Mouse (Mus musculus): ENCODE data around the gene Ccdc88c. TPM values are rescaled to one million over a fixed set of nuclear protein-coding genes. Genes with fewer than 3 reads are reported as not detected.

The Ccdc88c gene
- polyA plus RNA-seq, 1 experiment from 2014 or later: 18.8 TPM

DNA sequence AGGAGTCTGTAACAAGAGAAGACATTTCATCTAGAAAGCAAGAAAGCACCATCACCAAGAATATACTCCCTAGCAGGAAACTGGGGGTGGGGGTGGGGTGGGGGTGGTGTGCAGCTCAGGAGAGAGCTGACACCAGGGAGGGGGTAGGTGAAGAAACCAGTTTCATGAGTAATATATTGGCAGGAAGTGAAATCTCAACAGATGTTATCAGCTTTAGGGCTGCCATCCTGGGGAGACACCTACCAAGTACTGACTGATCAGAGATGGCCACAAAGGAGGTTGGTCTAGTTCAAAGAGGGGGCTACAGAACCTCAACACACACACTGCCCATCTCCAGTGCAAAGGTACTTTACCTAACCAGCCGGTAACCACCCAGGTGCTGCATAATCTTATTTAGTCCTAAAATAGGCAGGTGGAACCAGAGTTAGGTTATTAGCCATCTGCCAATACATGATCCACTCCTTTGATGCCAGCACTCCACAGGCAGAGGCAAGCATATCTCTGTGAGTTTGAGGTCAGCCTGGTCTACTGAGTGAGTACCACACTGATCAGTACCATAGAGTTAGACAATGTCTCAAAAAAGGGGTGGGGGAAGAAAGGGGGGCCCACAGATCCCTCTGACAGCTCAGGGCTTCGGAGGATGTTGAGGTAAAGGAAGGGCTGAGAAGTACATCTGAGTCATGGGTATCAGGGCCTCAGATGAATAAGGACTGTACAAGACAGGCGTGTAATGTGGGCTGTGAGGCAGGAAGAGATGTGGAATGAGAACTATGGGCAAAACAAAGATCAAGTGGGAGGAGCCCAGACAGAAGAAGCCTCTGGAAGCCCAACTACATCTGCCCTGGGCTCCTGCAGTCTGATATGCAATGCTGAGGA lies 34.5 kb downstream of the Ccdc88c start:
- Histone ChIP-seq H3K27ac (ENCODE audit: low read length) (no peak overlapping the region), H3K4me3 (ENCODE audit: low read length) (no peak overlapping the region), H3K4me2 (ENCODE audit: low read depth, low read length) (no peak overlapping the region), H3K9me3 (ENCODE audit: control insufficient read depth, low read length) (no peaks in the 10 kb centered on the region), H3K4me1 (replicated peaks; ENCODE audit: control insufficient read depth, insufficient read depth, low read length) (peaks cover 23% of the 10 kb centered on the region), H3K36me3 (ENCODE audit: control insufficient read depth, insufficient read depth, low read length) (no peaks in the 10 kb centered on the region), H3K27me3 (ENCODE audit: control insufficient read depth, insufficient read depth, low read depth, low read length) (no peaks in the 10 kb centered on the region), H3K9ac (ENCODE audit: low read length) (no peak overlapping the region)
- no peak for ATAC-seq (ENCODE audit: low read depth)
- 68% methylated on average over 3 of the region's 3 CpGs for WGBS

DNA sequence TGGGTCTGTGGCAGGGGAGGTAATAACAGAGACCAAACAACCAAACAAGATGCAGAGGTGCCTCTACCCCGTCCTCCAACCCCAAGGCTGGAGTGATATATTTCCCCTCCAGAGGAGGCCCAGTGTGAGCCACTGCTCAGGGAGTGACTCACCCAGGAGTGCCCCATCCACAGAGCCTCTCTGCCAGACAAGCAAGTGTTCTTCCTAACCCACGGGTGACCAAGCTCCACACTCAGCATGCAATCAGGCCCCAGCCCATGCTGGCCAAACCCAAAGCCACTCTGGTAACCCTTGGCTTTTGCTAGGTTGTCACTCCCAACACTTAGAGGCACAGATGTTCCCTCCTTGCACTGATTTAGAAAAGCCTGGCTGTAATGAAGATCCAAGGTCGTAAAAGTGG lies 35.7 kb downstream of the Ccdc88c start:
- no peaks in the 10 kb centered on the region for H3K27me3 ChIP-seq (ENCODE audit: control insufficient read depth, insufficient read depth, low read depth, low read length)
- peaks cover 11% of the 10 kb centered on the region for H3K4me1 ChIP-seq (replicated peaks; ENCODE audit: control insufficient read depth, insufficient read depth, low read length)
- 65% methylated on average over 3 of the region's 3 CpGs for WGBS
- H3K27ac ChIP-seq (ENCODE audit: low read length): no peak overlapping the region
- ATAC-seq (ENCODE audit: low read depth): no peak
- no peak overlapping the region for H3K4me3 ChIP-seq (ENCODE audit: low read length)
- H3K4me2 ChIP-seq (ENCODE audit: low read depth, low read length): no peak overlapping the region
- H3K9ac ChIP-seq (ENCODE audit: low read length): no peak overlapping the region
- no peaks in the 10 kb centered on the region for H3K36me3 ChIP-seq (ENCODE audit: control insufficient read depth, insufficient read depth, low read length)
- H3K9me3 ChIP-seq (ENCODE audit: control insufficient read depth, low read length): no peaks in the 10 kb centered on the region

DNA sequence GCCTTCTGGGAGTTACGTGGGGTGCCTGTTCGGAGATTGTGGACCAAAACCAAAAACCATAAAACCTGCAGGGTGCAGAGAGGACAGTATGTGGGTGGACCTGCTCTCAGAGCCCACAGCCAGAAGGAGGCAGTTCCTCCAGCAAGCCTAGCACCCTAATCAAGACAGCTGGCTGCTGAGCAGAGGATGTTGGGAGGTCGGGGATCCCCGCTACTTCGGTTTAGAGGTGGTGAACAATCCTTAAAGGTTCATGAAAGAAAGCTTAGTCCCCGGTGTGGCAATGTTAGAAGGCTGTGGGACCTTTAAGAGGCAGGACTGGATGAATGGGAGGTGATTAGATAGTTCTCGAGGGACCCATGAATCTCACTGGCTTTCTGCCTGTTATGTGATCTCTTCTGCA lies 36.4 kb downstream of the Ccdc88c start:
- 73% methylated on average over 7 of the region's 7 CpGs for WGBS
- no peaks in the 10 kb centered on the region for H3K9me3 ChIP-seq (ENCODE audit: control insufficient read depth, low read length)
- no peak overlapping the region for H3K4me2 ChIP-seq (ENCODE audit: low read depth, low read length)
- no peaks in the 10 kb centered on the region for H3K36me3 ChIP-seq (ENCODE audit: control insufficient read depth, insufficient read depth, low read length)
- no peaks in the 10 kb centered on the region for H3K27me3 ChIP-seq (ENCODE audit: control insufficient read depth, insufficient read depth, low read depth, low read length)
- peaks cover 7% of the 10 kb centered on the region for H3K4me1 ChIP-seq (replicated peaks; ENCODE audit: control insufficient read depth, insufficient read depth, low read length)
- H3K27ac ChIP-seq (ENCODE audit: low read length): no peak overlapping the region
- ATAC-seq (ENCODE audit: low read depth): no peak
- no peak overlapping the region for H3K4me3 ChIP-seq (ENCODE audit: low read length)
- no peak overlapping the region for H3K9ac ChIP-seq (ENCODE audit: low read length)

DNA sequence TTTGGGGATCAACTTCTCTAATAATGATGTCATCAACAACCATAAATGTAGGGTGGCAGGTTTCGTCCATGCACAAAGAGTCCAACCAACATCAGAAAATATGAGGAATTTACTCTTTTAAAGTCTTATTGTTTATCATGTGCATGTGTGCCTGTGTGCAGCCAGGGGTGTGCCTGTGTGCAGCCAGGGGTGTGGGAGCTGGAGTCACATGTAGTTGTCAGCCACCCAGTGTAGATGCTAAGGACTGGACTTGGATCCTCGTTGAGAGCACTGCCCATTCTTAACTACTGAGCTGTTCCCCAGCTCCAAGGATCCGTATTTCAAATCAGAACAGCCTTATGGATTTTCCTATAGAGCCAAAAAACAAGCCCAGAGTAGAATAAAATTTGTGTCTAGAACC lies 37.7 kb downstream of the Ccdc88c start:
- 74% methylated on average over 3 of the region's 3 CpGs for WGBS
- no peaks in the 10 kb centered on the region for H3K36me3 ChIP-seq (ENCODE audit: control insufficient read depth, insufficient read depth, low read length)
- no peak for ATAC-seq (ENCODE audit: low read depth)
- H3K4me1 ChIP-seq (replicated peaks; ENCODE audit: control insufficient read depth, insufficient read depth, low read length): peaks cover 9% of the 10 kb centered on the region
- H3K9me3 ChIP-seq (ENCODE audit: control insufficient read depth, low read length): no peaks in the 10 kb centered on the region
- no peak overlapping the region for H3K4me3 ChIP-seq (ENCODE audit: low read length)
- no peak overlapping the region for H3K27ac ChIP-seq (ENCODE audit: low read length)
- no peak overlapping the region for H3K9ac ChIP-seq (ENCODE audit: low read length)
- no peak overlapping the region for H3K4me2 ChIP-seq (ENCODE audit: low read depth, low read length)
- H3K27me3 ChIP-seq (ENCODE audit: control insufficient read depth, insufficient read depth, low read depth, low read length): no peaks in the 10 kb centered on the region

DNA sequence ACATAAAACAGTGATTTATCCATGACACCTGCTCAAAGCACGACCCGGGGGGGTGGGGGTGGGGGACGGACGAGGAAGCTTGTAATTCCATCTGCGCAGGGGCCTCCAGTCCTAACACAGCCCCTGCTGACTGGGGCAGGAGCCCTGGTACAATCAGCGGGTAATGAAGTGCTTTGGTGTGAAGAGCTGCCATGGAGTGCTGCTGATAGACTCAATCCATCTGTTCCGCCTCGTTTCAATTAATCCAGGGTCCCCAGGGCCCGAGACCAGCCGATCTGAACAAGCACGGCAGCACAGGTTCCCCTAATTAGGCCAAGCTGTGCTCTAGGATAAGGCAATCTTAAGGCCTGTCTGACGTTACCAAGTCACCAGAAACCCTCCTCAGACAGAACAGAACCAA lies 38.6 kb downstream of the Ccdc88c start:
- WGBS: 41% methylated on average over 12 of the region's 12 CpGs
- ATAC-seq (ENCODE audit: low read depth): no peak
- no peak overlapping the region for H3K4me3 ChIP-seq (ENCODE audit: low read length)
- H3K9ac ChIP-seq (ENCODE audit: low read length): no peak overlapping the region
- H3K27me3 ChIP-seq (ENCODE audit: control insufficient read depth, insufficient read depth, low read depth, low read length): no peaks in the 10 kb centered on the region
- no peaks in the 10 kb centered on the region for H3K36me3 ChIP-seq (ENCODE audit: control insufficient read depth, insufficient read depth, low read length)
- H3K4me1 ChIP-seq (replicated peaks; ENCODE audit: control insufficient read depth, insufficient read depth, low read length): peaks cover 12% of the 10 kb centered on the region
- no peak overlapping the region for H3K27ac ChIP-seq (ENCODE audit: low read length)
- no peak overlapping the region for H3K4me2 ChIP-seq (ENCODE audit: low read depth, low read length)
- no peaks in the 10 kb centered on the region for H3K9me3 ChIP-seq (ENCODE audit: control insufficient read depth, low read length)

DNA sequence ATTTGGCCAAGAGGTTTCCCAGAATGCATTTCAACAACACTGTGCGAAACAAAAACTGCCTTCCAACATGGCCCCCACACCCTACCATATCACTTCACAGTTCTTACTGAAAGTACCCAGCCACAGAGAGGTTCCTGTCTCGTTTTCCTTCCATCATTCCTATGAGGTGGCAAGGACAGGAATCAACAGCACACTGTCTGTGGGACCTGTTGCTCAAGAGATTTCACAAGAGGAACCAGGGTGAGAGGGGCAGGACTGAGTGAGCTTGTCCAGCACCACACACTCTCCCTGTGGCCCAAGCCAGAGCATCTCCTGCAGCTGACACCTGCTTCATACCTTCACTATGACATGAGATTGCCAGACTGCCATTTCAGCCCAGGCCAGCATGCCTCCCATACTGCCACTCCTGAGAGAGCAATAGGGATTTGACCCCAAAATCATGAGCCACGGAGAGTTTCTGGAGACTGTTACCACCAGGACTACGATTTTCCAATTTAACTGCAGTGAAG lies 39.0 kb downstream of the Ccdc88c start:
- ATAC-seq (ENCODE audit: low read depth): no peak
- H3K9me3 ChIP-seq (ENCODE audit: control insufficient read depth, low read length): no peaks in the 10 kb centered on the region
- no peak overlapping the region for H3K4me3 ChIP-seq (ENCODE audit: low read length)
- 56% methylated on average over 4 of the region's 4 CpGs for WGBS
- no peak overlapping the region for H3K4me2 ChIP-seq (ENCODE audit: low read depth, low read length)
- no peak overlapping the region for H3K27ac ChIP-seq (ENCODE audit: low read length)
- H3K36me3 ChIP-seq (ENCODE audit: control insufficient read depth, insufficient read depth, low read length): no peaks in the 10 kb centered on the region
- H3K9ac ChIP-seq (ENCODE audit: low read length): no peak overlapping the region
- no peaks in the 10 kb centered on the region for H3K27me3 ChIP-seq (ENCODE audit: control insufficient read depth, insufficient read depth, low read depth, low read length)
- peaks cover 15% of the 10 kb centered on the region for H3K4me1 ChIP-seq (replicated peaks; ENCODE audit: control insufficient read depth, insufficient read depth, low read length)

DNA sequence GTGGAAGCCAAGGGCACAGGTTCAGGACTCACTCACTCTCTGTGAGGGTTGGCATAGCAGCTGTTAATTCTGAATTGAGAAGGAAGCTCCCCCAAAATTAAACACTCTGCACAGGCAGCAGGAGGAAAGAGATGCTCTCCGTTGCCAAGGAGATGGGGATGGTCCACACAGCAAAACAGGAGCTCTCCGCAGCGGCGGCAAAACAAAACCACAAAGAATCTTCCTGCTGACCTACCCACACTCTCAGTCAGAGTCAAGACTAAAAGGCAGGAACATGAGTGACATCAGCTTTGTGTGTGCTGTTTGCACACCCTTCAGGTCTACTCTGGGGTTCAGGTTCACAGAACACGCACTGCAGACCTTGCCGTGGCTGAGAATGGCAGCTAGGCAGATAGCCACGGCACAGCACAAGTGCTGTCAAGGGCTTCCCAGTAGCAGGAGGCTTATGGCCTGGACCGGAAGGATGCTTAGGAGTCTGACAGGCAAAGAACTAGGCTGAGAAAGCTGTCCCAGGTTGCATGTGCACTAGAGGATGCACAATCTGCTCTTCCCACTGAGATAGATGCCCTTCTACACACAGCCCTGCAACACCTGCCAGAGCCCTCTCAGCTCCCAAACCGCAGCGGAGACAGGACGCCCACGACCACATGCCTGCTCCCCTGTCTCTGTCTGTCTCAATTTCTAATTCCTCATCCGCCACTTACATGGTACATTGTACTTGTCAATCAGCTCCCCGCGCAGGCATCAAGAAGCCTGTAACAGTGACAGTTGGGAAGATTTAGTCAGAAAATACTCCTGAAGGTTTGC lies 40.3 kb downstream of the Ccdc88c start:
- no peaks in the 10 kb centered on the region for H3K36me3 ChIP-seq (ENCODE audit: control insufficient read depth, insufficient read depth, low read length)
- H3K9me3 ChIP-seq (ENCODE audit: control insufficient read depth, low read length): no peaks in the 10 kb centered on the region
- H3K27ac ChIP-seq (ENCODE audit: low read length): no peak overlapping the region
- H3K4me2 ChIP-seq (ENCODE audit: low read depth, low read length): no peak overlapping the region
- H3K27me3 ChIP-seq (ENCODE audit: control insufficient read depth, insufficient read depth, low read depth, low read length): no peaks in the 10 kb centered on the region
- H3K9ac ChIP-seq (ENCODE audit: low read length): no peak overlapping the region
- 77% methylated on average over 15 of the region's 15 CpGs for WGBS
- no peak for ATAC-seq (ENCODE audit: low read depth)
- H3K4me3 ChIP-seq (ENCODE audit: low read length): no peak overlapping the region
- peaks cover 15% of the 10 kb centered on the region for H3K4me1 ChIP-seq (replicated peaks; ENCODE audit: control insufficient read depth, insufficient read depth, low read length)

DNA sequence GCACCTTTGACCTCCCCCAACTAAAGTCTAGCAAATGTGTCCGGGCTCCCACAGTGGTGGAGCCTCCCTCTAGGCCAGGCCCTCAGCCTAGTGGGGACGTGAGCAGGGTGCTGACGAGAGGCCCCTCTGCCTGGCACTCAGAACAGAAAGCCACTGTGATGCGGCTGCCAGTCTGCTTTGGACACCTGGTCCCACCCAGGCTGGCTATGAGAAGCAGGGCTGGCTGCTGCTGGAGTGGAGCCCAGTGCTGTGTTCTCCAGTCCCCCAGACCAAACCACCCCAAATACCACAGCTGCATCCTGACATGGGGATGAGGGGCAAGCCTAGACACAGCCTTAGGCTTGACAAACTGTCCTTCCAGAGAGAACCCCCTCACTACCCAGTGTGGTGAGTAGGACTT lies 42.4 kb downstream of the Ccdc88c start:
- H3K9ac ChIP-seq (ENCODE audit: low read length): no peak overlapping the region
- H3K4me1 ChIP-seq (replicated peaks; ENCODE audit: control insufficient read depth, insufficient read depth, low read length): peaks cover 29% of the 10 kb centered on the region
- no peaks in the 10 kb centered on the region for H3K9me3 ChIP-seq (ENCODE audit: control insufficient read depth, low read length)
- H3K27ac ChIP-seq (ENCODE audit: low read length): peak overlapping the region; percentile 23; the same call in 1 of the 2 replicates
- H3K36me3 ChIP-seq (ENCODE audit: control insufficient read depth, insufficient read depth, low read length): no peaks in the 10 kb centered on the region
- no peak overlapping the region for H3K4me2 ChIP-seq (ENCODE audit: low read depth, low read length)
- H3K27me3 ChIP-seq (ENCODE audit: control insufficient read depth, insufficient read depth, low read depth, low read length): no peaks in the 10 kb centered on the region
- 0 out of 2 replicates have a peak, but pooled peaks have one; percentile 20 for ATAC-seq (ENCODE audit: low read depth)
- 42% methylated on average over 4 of the region's 4 CpGs for WGBS
- H3K4me3 ChIP-seq (ENCODE audit: low read length): no peak overlapping the region

DNA sequence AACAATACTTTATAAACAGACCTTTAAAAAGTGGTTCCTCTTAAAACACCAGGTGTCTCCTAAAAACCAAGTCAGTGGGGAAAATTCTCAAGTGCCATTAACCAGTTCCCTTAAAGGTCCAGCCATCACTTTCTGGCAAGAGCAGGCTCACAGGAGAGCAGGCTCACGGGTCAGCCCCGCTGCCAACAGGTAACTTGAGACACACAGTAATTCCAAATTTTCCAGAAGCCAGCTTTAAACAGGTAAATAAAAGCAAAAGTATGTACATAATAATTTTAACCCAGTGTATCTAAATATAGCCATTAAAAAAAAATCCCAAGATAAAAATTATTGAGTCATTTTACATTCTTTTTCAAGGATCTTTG lies 43.1 kb downstream of the Ccdc88c start:
- H3K9ac ChIP-seq (ENCODE audit: low read length): no peak overlapping the region
- no peak for ATAC-seq (ENCODE audit: low read depth)
- no peaks in the 10 kb centered on the region for H3K9me3 ChIP-seq (ENCODE audit: control insufficient read depth, low read length)
- H3K4me2 ChIP-seq (ENCODE audit: low read depth, low read length): no peak overlapping the region
- no peaks in the 10 kb centered on the region for H3K36me3 ChIP-seq (ENCODE audit: control insufficient read depth, insufficient read depth, low read length)
- H3K27me3 ChIP-seq (ENCODE audit: control insufficient read depth, insufficient read depth, low read depth, low read length): no peaks in the 10 kb centered on the region
- WGBS: 63% methylated on average over 2 of the region's 2 CpGs
- no peak overlapping the region for H3K4me3 ChIP-seq (ENCODE audit: low read length)
- H3K27ac ChIP-seq (ENCODE audit: low read length): no peak overlapping the region
- peaks cover 34% of the 10 kb centered on the region for H3K4me1 ChIP-seq (replicated peaks; ENCODE audit: control insufficient read depth, insufficient read depth, low read length)

Data from lung, embryonic 16.5 days (tissue).